Mouse (Mus musculus) brown adipose tissue, adult 24 weeks (tissue): ENCODE measurements around the gene Upk2. TPM values are rescaled to one million over a fixed set of nuclear protein-coding genes. Genes with fewer than 3 reads are reported as not detected.

ENCODE experiments used
- H3K27ac ChIP-seq: fragments of 200-500 bp; replicated peaks from 2 replicates; pipeline ENCODE4 v1.5.1; 2012; ENCODE audit warnings: low read depth, mild to moderate bottlenecking, low read length
- H3K4me1 ChIP-seq: fragments of 200-500 bp; 2 replicates; pipeline ENCODE4 v1.6.1; 2012; ENCODE audit warnings: low read length, mixed read lengths; ENCODE audit not compliant: control insufficient read depth, insufficient read depth, insufficient read length
- H3K4me3 ChIP-seq: fragments of 200-500 bp; 2 replicates; pipeline ENCODE4 v1.5.1; 2012; ENCODE audit warnings: low read depth, mild to moderate bottlenecking, low read length, moderate library complexity; ENCODE audit not compliant: insufficient read depth
- polyA plus RNA-seq: library from polyadenylated mRNA; stranded (reverse); fragments of >200 nt; gene quantifications from 2 replicates; pipeline ENCODE4 v1.2.4, GENCODE M21; 2012; ENCODE audit not compliant: missing spikeins, insufficient read depth, insufficient read length

Gene Upk2
- polyA plus RNA-seq, 1 experiment = not detected

- peaks cover 14% of the 10 kb centered on the region; the same call in 1 of the 2 replicates for H3K4me1 ChIP-seq
- peak overlapping the region; percentile 91 for H3K27ac ChIP-seq
- peak overlapping the region; percentile 97 for H3K4me3 ChIP-seq
Measured at GRCm38 (mm10) chr9:44483041-44483509, 28.3 kb upstream of the Upk2 start.

GRCm38 (mm10) chr9:44482552-44482951 is 27.8 kb upstream of the Upk2 start, which contains the start of gene Bcl9l:
Gene Bcl9l, plus strand, starts transcription at chr9:44482825.
- Histone ChIP-seq H3K27ac (peak within 1 kb of the TSS; percentile 91), H3K4me3 (peak within 1 kb of the TSS; percentile 97), H3K4me1 (peaks cover 12% of the 10 kb centered on the region; the same call in 1 of the 2 replicates)

GRCm38 (mm10) chr9:44482112-44482511 is 27.3 kb upstream of the Upk2 start:
- H3K4me3 ChIP-seq = peak overlapping the region; percentile 97
- H3K4me1 ChIP-seq = peaks cover 12% of the 10 kb centered on the region; the same call in 1 of the 2 replicates
- H3K27ac ChIP-seq = 0 out of 2 replicates have a peak overlapping the region, but pooled peaks have one; percentile 4

GRCm38 (mm10) chr9:44479628-44480428 is 25.1 kb upstream of the Upk2 start:
- Histone ChIP-seq H3K4me3 (peak overlapping the region; percentile 68), H3K4me1 (no peaks in the 10 kb centered on the region), H3K27ac (peak overlapping the region; percentile 84)

- Histone ChIP-seq H3K4me3 (peak overlapping the region; percentile 68), H3K4me1 (no peaks in the 10 kb centered on the region), H3K27ac (peak overlapping the region; percentile 84)
Measured at GRCm38 (mm10) chr9:44478959-44479605, 24.3 kb upstream of the Upk2 start.

- Histone ChIP-seq H3K4me1 (no peaks in the 10 kb centered on the region), H3K4me3 (peak overlapping the region; percentile 68), H3K27ac (peak overlapping the region; percentile 15)
Measured at GRCm38 (mm10) chr9:44478229-44478921, 23.6 kb upstream of the Upk2 start.

- Histone ChIP-seq H3K4me1 (no peaks in the 10 kb centered on the region), H3K4me3 (peak overlapping the region; percentile 68), H3K27ac (no peak overlapping the region)
Measured at GRCm38 (mm10) chr9:44477339-44478228, 22.8 kb upstream of the Upk2 start.

GRCm38 (mm10) chr9:44475936-44476335 is 21.2 kb upstream of the Upk2 start:
- Histone ChIP-seq H3K4me1 (no peaks in the 10 kb centered on the region), H3K4me3 (no peak overlapping the region), H3K27ac (no peak overlapping the region)

GRCm38 (mm10) chr9:44474327-44474726 is 19.6 kb upstream of the Upk2 start:
- no peak overlapping the region for H3K27ac ChIP-seq
- no peaks in the 10 kb centered on the region for H3K4me1 ChIP-seq

DNA sequence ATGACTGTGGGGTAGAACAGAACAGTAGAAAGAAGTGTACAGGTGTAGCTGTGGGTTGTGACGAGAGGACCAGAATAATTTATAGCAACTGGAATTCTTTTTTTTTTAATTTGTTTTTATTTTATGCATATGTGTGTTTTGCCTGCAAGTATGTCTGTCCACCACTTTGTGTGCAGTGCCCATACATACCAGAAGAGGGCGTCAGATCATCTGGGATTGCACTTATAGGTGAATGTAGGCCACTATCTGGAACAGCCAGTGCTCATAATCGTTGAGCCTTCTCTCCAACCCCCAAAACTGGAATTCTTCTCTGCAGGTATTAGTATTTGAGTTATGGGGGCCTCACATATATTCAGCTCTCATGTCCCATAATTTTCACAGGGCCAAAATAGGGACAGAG is 18.4 kb upstream of the Upk2 start:
- Histone ChIP-seq H3K27ac (no peak overlapping the region), H3K4me1 (no peaks in the 10 kb centered on the region), H3K4me3 (no peak overlapping the region)

More at GRCm38 (mm10) chr9:44474327-44474726, 19.6 kb upstream of the Upk2 start:
- no peak overlapping the region for H3K4me3 ChIP-seq

GRCm38 (mm10) chr9:44468800-44469199 is 14.0 kb upstream of the Upk2 start:
- H3K4me3 ChIP-seq = no peak overlapping the region
- no peak overlapping the region for H3K27ac ChIP-seq
- H3K4me1 ChIP-seq = no peaks in the 10 kb centered on the region

- Histone ChIP-seq H3K4me1 (no peaks in the 10 kb centered on the region), H3K4me3 (no peak overlapping the region), H3K27ac (no peak overlapping the region)
Measured at GRCm38 (mm10) chr9:44468224-44468623, 13.4 kb upstream of the Upk2 start.

DNA sequence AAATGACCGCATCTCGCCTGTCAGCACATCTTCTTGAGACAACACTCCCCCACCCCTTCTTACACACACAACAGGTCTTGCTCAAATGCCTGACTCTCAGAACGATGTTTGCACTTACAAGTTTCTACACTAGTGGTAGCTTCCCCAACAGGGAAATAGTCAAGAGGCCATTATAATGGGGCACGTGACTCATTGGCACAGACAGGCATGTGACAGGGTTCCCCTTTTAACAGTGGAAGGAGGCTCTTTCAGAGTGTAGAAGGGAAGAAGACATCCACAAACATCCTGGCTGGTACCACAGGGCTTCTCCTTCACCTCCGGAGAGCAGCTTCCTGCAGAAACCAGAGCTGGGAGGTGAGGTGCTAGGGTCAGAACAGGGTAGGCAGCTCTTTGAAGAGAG is 7.2 kb upstream of the Upk2 start:
- Histone ChIP-seq H3K4me1 (no peaks in the 10 kb centered on the region), H3K4me3 (no peak overlapping the region), H3K27ac (no peak overlapping the region)

- H3K4me1 ChIP-seq = no peaks in the 10 kb centered on the region
- H3K27ac ChIP-seq = no peak overlapping the region
- H3K4me3 ChIP-seq = no peak overlapping the region
Measured at GRCm38 (mm10) chr9:44457035-44457742, 2.4 kb upstream of the Upk2 start.
